Mouse (Mus musculus) lung, adult 10 weeks (tissue): ENCODE measurements around the gene Cd68. TPM values are rescaled to one million over a fixed set of nuclear protein-coding genes. Genes with fewer than 3 reads are reported as not detected.

Experiments
- polyA plus RNA-seq: library from polyadenylated mRNA; stranded (reverse); fragments of 350-450 nt; fragmentation: Illumina TruSeq; extraction: RNeasy Lipid Tissue Mini Kit (QIAGEN cat#74804); gene quantifications from one replicate; pipeline ENCODE4 v1.2.3, GENCODE M21; 2014; ENCODE audit warnings: low read depth, low replicate concordance; ENCODE audit not compliant: insufficient read depth

Cd68 gene
- polyA plus RNA-seq = 44.2 TPM

GRCm38 (mm10) chr11:69665961-69666664 lies at the start of gene Cd68:
Gene Cd68 (minus strand): TSS chr11:69666153.

GRCm38 (mm10) chr11:69695361-69696181 lies 29.6 kb upstream of the Cd68 start, which contains the start of the genes Tnfsf12 and Tnfsfm13:
Gene Tnfsf12 (minus strand): TSS chr11:69695849.
Gene Tnfsfm13 (minus strand): TSS chr11:69696098.

DNA sequence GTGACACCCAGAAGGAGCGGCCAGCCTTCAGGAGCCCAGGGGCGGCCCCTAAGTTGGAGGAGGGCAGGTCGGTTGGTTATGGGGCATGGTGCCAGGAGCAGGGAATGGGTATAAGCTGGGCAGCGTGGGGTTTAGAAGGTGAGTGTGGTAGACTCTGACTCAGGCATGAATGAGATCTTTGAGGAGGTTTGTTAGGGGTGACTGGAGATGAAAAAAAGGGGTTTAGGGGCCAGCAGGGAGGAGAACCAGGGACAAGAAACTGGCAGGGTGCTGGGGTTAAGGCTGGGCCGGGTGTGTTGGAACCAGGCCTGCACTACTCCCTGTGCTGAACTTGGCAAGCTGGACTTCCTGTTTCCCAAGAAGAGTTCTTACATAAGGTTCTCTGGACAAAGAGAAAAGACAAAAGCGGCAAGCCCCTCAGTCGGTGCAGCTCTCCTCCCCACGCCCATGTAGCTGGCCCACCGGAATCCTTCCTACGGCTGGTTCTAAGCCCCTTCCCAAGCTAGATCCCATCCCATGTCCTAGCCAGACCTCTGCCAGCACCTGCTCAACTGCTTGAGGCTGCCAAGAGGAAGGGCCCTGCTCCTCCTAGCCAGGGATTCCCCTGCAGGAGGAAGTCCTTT lies 19.7 kb upstream of the Cd68 start, which contains the start of gene Tnfsf13:
Tnfsf13 (minus strand) TSS at position 259 of the 623 bp plus-strand sequence.

DNA sequence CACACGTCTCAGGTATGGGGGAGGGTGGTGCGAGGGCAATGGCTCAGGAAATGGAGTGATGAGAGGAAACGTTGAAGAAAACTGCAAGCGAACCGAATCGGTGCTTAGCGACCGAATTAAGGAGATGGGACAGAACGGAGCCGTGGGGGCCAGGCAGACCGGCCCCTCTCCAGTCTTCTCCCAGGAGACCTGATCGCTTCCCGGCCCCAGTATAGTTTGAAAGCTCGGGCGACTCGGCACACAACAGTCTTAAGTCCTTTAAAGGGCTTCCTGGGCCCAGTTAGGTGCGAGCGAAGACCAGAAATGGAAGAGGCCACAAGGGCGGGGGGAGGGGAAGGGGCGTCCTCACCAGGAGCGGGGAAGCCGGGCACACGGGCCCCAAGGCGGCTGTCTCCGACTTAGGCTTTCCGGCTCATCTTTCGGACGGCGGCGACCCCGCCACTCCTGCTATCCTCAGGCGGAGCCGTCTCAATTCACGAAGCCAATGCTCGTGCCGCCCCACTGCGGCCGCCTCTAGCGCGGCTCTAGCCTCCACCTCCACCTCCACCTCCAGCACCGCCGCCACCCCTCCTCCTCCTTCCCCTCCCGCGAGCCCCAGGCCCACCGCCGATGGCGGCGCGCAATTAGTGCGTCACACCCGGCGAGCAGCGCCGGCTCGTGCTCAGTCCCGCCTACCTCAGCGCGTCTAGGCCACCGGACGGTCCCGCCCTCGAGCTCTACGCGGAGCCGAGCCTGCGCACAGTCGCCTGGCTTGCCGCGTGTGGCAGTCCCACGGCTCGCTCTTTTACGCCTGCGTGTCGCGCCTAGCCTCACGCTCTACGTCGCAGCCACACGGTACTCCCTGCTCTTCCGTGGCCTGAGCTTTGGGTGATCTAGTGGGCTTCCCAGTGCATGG lies 15.6 kb upstream of the Cd68 start, which contains the start of gene Senp3:
Senp3 (minus strand) TSS at position 771 of the 895 bp plus-strand sequence.

GRCm38 (mm10) chr11:69672211-69672706 lies 6.3 kb upstream of the Cd68 start, which contains the start of gene Eif4a1:
Gene Eif4a1 (minus strand): TSS chr11:69672423.

DNA sequence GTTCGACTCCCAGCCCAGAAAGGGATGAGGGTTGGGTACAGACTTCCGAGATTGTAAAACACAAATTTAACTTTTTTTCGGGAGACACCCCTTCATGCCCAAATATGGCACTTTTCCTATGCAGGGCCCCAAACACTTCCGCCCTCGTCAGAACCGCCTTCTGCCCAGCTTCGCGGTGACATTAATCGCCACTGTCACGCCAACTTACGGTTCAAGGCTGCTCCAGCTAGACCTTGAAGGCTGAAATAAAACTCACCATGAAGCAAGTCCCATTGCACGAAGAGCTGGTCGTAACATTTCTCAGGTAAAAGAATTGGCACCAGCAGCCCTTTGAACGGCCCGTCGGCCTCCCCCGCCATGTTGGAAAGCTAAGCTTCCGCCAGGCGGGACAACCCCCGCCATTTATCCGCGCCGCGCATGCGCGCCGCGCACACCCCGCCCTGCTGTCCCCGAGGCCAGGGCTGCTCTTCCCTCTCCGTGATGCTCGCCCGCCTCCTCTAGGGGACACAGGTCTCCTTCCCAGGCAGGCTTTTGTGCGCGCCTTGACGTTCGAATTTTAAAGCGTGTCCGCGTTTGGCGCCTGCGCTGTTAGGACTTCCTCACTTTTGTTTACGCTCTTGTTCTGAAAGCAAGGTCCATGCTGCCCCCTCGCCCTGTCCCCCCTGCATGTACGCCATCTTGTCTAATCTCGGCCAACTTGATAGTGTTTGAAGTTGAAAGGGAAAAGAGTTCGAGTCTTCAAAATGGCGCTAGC lies 3.6 kb downstream of the Cd68 start, which contains the start of gene Mpdu1:
Mpdu1 (minus strand) TSS at position 430 of the 754 bp plus-strand sequence.

DNA sequence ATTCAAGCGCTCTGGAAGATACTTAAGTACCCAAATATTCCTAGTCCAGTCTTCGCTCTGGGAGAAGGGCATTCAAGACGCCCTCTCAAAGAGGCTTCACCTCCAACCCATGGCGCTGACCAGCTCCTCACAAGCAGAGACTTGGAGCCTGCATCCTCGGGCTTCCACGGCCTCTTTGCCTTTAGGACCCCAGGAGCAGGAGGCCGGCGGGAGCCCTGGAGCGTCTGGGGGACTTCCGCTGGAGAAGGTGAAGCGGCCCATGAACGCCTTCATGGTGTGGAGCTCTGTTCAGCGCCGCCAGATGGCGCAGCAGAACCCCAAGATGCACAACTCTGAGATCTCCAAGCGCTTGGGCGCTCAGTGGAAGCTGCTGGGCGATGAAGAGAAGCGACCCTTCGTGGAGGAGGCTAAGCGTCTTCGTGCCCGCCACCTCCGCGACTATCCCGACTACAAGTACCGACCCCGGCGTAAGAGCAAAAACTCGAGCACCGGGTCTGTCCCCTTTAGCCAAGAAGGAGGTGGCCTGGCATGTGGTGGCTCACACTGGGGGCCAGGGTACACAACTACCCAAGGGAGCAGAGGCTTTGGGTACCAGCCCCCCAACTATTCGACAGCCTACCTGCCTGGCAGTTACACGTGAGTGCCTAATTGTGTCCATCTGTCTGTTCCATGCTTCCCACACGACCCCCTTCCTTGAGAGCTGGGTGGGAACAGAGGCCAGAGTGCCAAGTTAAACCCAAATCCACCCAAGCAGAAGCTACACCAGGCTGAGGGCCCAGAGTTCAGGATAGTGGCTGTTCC lies 10.5 kb downstream of the Cd68 start, which contains the start of gene Sox15:
Sox15 (plus strand) TSS at position 51 of the 801 bp plus-strand sequence.

GRCm38 (mm10) chr11:69632284-69633089 lies 33.5 kb downstream of the Cd68 start, which contains the start of gene Fxr2:
Gene Fxr2 (plus strand): TSS chr11:69632990.

GRCm38 (mm10) chr11:69621571-69622268 lies 44.2 kb downstream of the Cd68 start, which contains the start of gene Sat2:
Gene Sat2 (plus strand): TSS chr11:69622024.

DNA sequence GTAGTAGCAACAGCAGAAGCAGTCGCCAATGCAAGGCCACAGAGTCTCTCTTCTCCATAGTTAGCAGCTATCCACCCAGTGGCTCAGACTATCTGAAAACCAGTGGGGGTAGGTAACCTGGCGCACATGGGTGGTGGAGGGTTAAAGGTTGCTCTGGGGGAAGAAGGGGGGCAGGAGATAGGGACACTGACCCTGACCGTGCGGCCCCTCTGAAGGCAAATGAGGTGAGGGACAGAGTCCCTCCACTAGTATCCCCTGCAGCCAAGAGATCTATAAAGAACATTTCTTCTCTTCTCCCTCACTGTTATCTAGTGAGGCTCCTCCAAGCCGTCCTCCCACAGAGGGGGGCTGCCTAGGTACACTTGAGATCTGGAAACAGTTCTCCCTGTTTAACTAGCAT lies 48.1 kb downstream of the Cd68 start, which contains the start of gene Shbg:
Shbg (minus strand) TSS at position 101 of the 400 bp plus-strand sequence.

Other genes starting within 250 kb of the Cd68 start
- 0.85 TPM for gene Dnah2, start 117.0 kb downstream of the Cd68 start, polyA plus RNA-seq
- 0.30 TPM for gene Efnb3, start 105.9 kb downstream of the Cd68 start, polyA plus RNA-seq
- gene Wrap53, start 85.9 kb downstream of the Cd68 start, polyA plus RNA-seq = 10.4 TPM
- gene Trp53, start 85.8 kb downstream of the Cd68 start, polyA plus RNA-seq = 26.0 TPM
- gene Atp1b2, start 60.2 kb downstream of the Cd68 start, polyA plus RNA-seq = 5.4 TPM
- not detected for gene Shbg, start 48.2 kb downstream of the Cd68 start, polyA plus RNA-seq
- 4.7 TPM for gene Sat2, start 44.1 kb downstream of the Cd68 start, polyA plus RNA-seq
- 39.7 TPM for gene Fxr2, start 33.2 kb downstream of the Cd68 start, polyA plus RNA-seq
- not detected for gene Sox15, start 10.8 kb downstream of the Cd68 start, polyA plus RNA-seq
- gene Mpdu1, start 3.5 kb downstream of the Cd68 start, polyA plus RNA-seq = 53.4 TPM
- 289 TPM for gene Eif4a1, start 6.3 kb upstream of the Cd68 start, polyA plus RNA-seq
- 47.0 TPM for gene Senp3, start 15.9 kb upstream of the Cd68 start, polyA plus RNA-seq
- gene Tnfsf13, start 19.6 kb upstream of the Cd68 start, polyA plus RNA-seq = 23.3 TPM
- 48.4 TPM for gene Tnfsf12, start 29.7 kb upstream of the Cd68 start, polyA plus RNA-seq
- 24.8 TPM for gene Tnfsfm13, start 29.9 kb upstream of the Cd68 start, polyA plus RNA-seq
- 16.2 TPM for gene Polr2a, start 92.5 kb upstream of the Cd68 start, polyA plus RNA-seq
- gene Slc35g3, start 95.8 kb upstream of the Cd68 start, polyA plus RNA-seq = 0.85 TPM
- gene Zbtb4, start 99.8 kb upstream of the Cd68 start, polyA plus RNA-seq = 25.6 TPM
- 10.1 TPM for gene Chrnb1, start 129.8 kb upstream of the Cd68 start, polyA plus RNA-seq
- gene Fgf11, start 135.7 kb upstream of the Cd68 start, polyA plus RNA-seq = 3.4 TPM
- gene Tmem102, start 139.5 kb upstream of the Cd68 start, polyA plus RNA-seq = 4.9 TPM
- gene Gm39566, start 149.1 kb upstream of the Cd68 start, polyA plus RNA-seq = not detected
- gene Spem2, start 152.3 kb upstream of the Cd68 start, polyA plus RNA-seq = not detected
- not detected for gene Spem1, start 156.0 kb upstream of the Cd68 start, polyA plus RNA-seq
- gene Nlgn2, start 171.6 kb upstream of the Cd68 start, polyA plus RNA-seq = 5.3 TPM
- 375 TPM for gene Tmem256, start 172.4 kb upstream of the Cd68 start, polyA plus RNA-seq
- gene Plscr3, start 180.2 kb upstream of the Cd68 start, polyA plus RNA-seq = 65.1 TPM
- gene Tnk1, start 192.6 kb upstream of the Cd68 start, polyA plus RNA-seq = 5.1 TPM
- gene Tmem95, start 211.9 kb upstream of the Cd68 start, polyA plus RNA-seq = not detected
- gene Kctd11, start 215.3 kb upstream of the Cd68 start, polyA plus RNA-seq = 11.2 TPM
- 9.7 TPM for gene Acap1, start 229.4 kb upstream of the Cd68 start, polyA plus RNA-seq
- 0.77 TPM for gene 2810408A11Rik, start 234.8 kb upstream of the Cd68 start, polyA plus RNA-seq
- 9.9 TPM for gene Neurl4, start 234.9 kb upstream of the Cd68 start, polyA plus RNA-seq
- 43.0 TPM for gene Gps2, start 247.7 kb upstream of the Cd68 start, polyA plus RNA-seq